Mouse (Mus musculus) MEL (cell line): Measurements from ENCODE around the gene Hao2. TPM values are rescaled to one million over a fixed set of nuclear protein-coding genes. Genes with fewer than 3 reads are reported as not detected.

ENCODE experiments used
- polyA plus RNA-seq, 2 experiments: library from polyadenylated mRNA; stranded (reverse) in 1 of 2; unstranded in 1 of 2; fragments of >175 nt in 1 of 2; fragments of >200 nt in 1 of 2; gene quantifications; 2 replicates each; pipeline versions ENCODE4 v1.2.1 to v1.2.4; 2012; ENCODE audit warnings: low replicate concordance in 2 of 2, low read depth in 1 of 2; ENCODE audit not compliant: insufficient read length in 2 of 2, insufficient read depth in 1 of 2, missing spikeins in 1 of 2
- total RNA-seq: library from RNA; depleted of rRNA; stranded (reverse); fragments of 300-350 nt; gene quantifications from 2 replicates; pipeline ENCODE4 v1.2.3, GENCODE M21; 2012; rRNA removed

Hao2 gene
- total and polyA plus RNA-seq, 3 experiments = not detected

Other genes starting within 250 kb of the Hao2 start
- not detected in 2 replicates for gene Hsd3b2, start 168.7 kb downstream of the Hao2 start, total RNA-seq
- not detected for gene Hsd3b2, start 168.7 kb downstream of the Hao2 start, polyA plus RNA-seq
- not detected in 2 replicates for gene Hsd3b3, start 130.1 kb downstream of the Hao2 start, total RNA-seq
- gene Hsd3b3, start 130.1 kb downstream of the Hao2 start, polyA plus RNA-seq = not detected
- gene Hsd3b6, start 78.8 kb downstream of the Hao2 start, total RNA-seq = not detected in 2 replicates
- gene Hsd3b6, start 78.8 kb downstream of the Hao2 start, polyA plus RNA-seq = not detected
- gene Hsd3b1, start 33.4 kb downstream of the Hao2 start, total RNA-seq = 0.10 TPM in 1 of 2 replicates, not detected in the other
- gene Hsd3b1, start 33.4 kb downstream of the Hao2 start, polyA plus RNA-seq = under 1 TPM in 1 of 2 experiments, not detected in 1; 0.04 TPM
- gene Wars2, start 247.8 kb upstream of the Hao2 start, total RNA-seq = 7.6 and 8.8 TPM in 2 replicates
- gene Wars2, start 247.8 kb upstream of the Hao2 start, polyA plus RNA-seq = 10 to 100 TPM in 1 of 2 experiments, not detected in 1; 11.4 TPM